Mouse (Mus musculus): Measurements from ENCODE around the gene Elavl1. TPM values are rescaled to one million over a fixed set of nuclear protein-coding genes. Genes with fewer than 3 reads are reported as not detected.
A peak's percentile ranks its signal among the peaks of the same experiment; 100 is the strongest.

Elavl1 gene
- total RNA-seq, 2 experiments from 2014 or later = 65.5 to 75.7 TPM

DNA sequence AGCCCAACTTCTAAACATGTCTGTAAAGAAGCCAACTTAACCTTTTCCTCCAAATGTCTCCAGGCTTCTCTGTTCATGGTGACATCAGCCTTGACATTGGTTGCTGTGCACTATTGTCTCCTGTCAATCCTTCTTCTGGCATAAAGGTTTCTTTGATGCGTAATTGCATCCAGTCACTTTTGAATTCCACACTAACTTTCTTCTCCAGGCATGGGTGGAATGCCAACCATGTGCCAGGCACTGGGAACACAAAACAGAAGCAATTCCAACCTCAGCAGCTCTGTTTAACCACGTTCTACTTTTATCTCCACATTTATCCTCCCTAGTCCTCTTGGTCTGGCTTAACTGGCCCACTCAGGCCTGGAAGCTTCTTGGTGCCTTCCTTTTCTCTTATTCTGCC, 4.2 kb downstream of the Elavl1 start:
- no peak for DNase-seq (ENCODE audit: low spot score in 2 of 2)

DNA sequence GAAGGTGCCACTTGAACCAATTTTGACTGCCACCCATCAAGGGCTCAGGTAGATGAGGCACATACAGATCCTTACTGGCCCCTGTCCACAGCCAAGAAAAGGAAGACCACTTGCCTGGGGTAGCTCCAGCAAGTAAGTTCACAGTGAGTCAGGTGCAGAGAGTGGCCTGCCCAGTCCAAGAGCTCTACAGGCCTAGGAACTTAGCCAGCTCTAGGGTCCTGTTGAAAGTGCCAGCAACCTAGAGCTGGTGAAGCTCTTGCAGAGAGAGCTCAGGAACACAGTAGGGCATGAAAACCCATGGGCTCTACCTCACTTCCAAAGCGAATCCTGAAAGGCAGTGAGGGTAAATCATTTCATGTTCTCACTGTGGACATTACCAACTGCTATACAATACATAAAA, 4.8 kb downstream of the Elavl1 start:
- no peak for DNase-seq (ENCODE audit: low spot score in 2 of 2)

DNA sequence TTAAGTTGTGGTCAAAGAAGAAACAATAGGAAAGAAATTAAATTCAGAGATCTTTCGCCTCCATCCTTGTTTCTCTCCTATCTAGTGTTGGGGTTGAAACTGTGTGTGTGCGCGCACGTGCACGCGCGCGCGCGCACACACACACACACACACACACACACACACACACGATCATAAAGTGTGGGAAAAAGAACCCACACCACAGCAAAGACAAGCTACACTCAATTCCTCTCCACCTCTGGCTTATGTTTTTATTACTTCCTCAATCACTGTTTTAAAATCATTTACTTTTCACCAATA, 5.7 kb downstream of the Elavl1 start:
- DNase-seq (ENCODE audit: low spot score in 2 of 2) = no peak

GRCm38 (mm10) chr8:4318796-4319572, 6.2 kb downstream of the Elavl1 start:
- no peak for DNase-seq (ENCODE audit: low spot score in 2 of 2)

DNA sequence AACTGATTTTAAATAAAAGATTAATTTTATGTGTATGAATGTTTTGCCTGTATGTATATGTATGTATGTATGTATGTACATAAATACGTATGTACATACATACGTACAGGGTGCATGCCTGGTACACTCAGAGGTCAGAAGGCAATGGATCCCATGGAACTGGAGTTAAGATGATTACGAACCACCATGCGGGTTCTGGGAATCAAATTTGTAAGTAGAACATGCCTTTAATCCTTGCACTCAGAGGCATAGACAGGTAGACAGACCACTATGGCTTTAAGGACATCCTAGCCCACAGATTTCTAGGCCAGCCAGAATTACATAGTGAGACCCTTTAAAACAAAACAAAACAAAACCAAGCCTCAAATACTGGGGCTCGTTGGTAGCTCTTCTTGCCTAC, 7.1 kb downstream of the Elavl1 start:
- no peak for DNase-seq (ENCODE audit: low spot score in 2 of 2)

GRCm38 (mm10) chr8:4314852-4315251, 10.4 kb downstream of the Elavl1 start:
- DNase-seq (ENCODE audit: low spot score in 2 of 2) = no peak

- DNase-seq (ENCODE audit: low spot score in 2 of 2) = no peak
Measured at GRCm38 (mm10) chr8:4313254-4314124, 11.7 kb downstream of the Elavl1 start.

GRCm38 (mm10) chr8:4312104-4312503, 13.1 kb downstream of the Elavl1 start:
- DNase-seq (ENCODE audit: low spot score in 2 of 2) = no peak

GRCm38 (mm10) chr8:4305838-4306237, 19.4 kb downstream of the Elavl1 start:
- DNase-seq (ENCODE audit: low spot score in 2 of 2) = no peak

DNA sequence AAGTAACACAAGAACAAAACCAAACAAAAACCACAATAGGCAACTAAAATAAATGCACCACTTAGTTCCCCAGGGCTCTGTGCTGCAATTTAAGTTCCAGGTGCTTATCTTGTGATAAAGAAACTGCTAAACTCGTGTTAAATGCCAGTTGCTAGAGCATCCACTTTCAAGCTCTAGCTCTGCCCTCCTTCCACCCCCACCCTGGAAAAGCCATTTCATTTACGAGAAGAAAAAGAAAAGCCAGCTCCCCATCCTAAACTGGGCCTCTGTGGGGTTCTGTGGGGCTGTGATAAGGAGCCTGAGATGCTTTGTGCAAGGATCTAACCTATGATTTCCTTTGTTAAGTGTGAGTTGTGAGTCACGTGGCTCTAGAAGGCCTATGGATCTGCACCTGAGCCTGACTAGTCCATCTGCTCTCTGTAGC, 21.1 kb downstream of the Elavl1 start:
- DNase-seq (ENCODE audit: low spot score in 2 of 2) = no peak

GRCm38 (mm10) chr8:4297822-4298221, 27.4 kb downstream of the Elavl1 start:
- DNase-seq (ENCODE audit: low spot score in 2 of 2) = no peak

- no peak for DNase-seq (ENCODE audit: low spot score in 2 of 2)
Measured at GRCm38 (mm10) chr8:4292738-4293137, 32.5 kb downstream of the Elavl1 start.

GRCm38 (mm10) chr8:4276111-4276465, 49.1 kb downstream of the Elavl1 start:
- DNase-seq (ENCODE audit: low spot score in 2 of 2) = no peak

GRCm38 (mm10) chr8:4275275-4276110, 49.7 kb downstream of the Elavl1 start, which contains the start of gene Timm44:
Gene Timm44 (minus strand): TSS chr8:4275913.
- DNase-seq (ENCODE audit: low spot score in 2 of 2) = peak; percentile 95

GRCm38 (mm10) chr8:4269609-4270008, 55.6 kb downstream of the Elavl1 start:
- DNase-seq (ENCODE audit: low spot score in 2 of 2) = no peak

DNA sequence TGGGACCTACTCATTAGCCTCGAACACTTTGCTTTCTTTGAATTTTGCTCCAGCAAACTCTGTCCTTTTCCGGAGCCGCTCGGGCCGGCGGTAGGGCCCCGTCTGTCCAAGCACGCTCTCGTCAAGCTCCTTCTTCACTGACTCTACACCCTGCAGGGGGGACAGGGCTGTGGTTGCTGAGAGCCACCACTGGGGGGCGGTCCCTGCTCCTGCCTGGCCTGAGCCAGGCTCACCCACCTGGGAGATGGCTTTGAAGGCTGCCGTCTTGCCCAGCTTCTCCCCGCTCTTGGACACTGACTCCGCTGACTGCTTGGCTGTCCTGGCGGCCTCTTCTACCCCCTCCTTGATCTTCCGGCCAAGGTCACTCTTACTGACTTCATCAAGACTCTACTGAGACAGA, 57.6 kb downstream of the Elavl1 start:
- peak in 1 of 2 experiments; percentile 45 for DNase-seq (ENCODE audit: low spot score in 2 of 2)

GRCm38 (mm10) chr8:4265160-4265914, 59.9 kb downstream of the Elavl1 start:
- DNase-seq (ENCODE audit: low spot score in 2 of 2) = peak in 1 of 2 experiments; percentile 7

DNA sequence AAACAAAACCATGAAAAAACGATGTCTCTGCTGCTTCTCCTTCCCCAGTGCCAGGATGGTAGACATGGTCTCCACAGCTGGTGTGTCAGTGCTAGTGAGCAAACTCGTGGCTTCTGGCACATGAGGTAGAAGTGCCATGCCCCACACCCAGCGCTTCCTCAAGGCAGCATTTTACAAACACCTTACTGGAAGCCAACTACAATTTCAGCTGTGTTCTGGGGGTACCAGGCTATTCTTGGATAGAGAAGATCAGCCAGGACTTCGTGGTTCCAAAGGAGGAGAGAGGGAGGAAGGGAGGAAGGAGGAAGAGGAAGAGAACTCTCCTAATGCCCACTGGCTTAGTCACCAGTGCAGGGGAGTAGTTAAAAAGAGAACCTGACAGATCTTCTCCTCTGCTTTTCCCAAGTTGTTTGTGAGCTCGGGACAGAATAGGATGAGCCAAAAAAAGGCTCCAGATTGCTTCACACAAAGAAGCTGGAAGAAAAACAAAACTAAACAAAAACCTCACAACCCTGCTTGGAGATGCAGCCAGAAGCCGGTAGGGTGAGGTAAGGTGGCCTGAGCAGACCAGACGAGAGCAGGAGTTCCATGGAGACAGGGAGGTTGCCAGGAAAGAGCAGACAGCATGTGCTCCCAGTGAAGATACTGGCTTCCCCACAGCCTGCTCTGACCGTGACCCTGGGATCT, 62.0 kb downstream of the Elavl1 start:
- peak in 1 of 2 experiments; percentile 9 for DNase-seq (ENCODE audit: low spot score in 2 of 2)

DNA sequence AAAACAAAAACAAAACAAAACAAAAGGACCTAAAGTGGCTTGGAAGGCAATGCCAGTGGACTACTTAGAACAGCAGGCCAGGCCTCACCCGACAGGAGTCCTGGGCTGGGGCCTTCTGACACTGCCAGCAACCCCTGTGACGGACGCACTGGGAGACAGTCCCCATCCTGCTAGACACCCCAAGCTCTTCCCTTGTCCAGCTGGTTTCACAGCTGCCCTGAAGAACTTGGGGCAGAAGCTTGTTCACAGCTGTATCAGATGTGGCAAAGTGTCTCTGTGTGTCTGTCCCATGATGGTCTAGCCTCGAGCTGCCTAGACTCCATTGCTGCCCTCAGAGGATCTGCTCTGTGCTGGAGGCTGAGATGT, 65.4 kb downstream of the Elavl1 start:
- DNase-seq (ENCODE audit: low spot score in 2 of 2) = no peak

DNA sequence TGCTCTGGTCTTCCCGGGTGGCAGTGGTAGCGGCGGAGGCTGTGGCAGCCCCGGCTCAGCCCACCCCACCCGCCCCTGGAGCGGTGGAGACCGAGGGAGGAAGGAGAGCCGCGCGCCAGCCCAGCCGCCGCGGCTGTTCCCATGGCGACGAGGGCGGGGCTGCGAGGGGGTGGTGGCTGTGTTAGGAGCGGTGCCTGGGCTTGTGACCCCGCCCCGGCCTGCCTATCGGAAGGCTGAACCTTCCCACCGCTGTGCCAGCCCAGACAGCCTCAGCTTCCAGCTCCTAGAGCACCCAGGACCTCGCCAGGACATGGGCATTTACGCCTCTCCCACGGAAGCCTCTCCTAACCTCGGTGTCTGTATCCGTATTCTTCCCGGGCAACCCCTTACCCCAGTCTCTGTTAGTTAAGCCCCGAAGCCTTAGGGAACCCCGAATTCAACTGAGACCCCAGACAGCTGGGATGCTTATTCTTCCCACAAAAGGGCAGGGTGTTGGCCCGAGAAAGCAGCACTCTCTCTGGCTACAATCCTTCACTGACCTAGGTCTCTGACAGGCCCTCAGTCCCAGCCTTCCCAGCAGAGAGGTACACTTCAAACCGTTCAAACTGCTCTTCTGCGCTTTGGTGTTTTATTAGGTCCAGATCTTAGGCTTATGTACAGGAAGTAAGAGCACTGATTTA, 65.9 kb downstream of the Elavl1 start, which contains the start of gene Ctxn1:
Gene Ctxn1 (minus strand): TSS at position 150 of the 680 bp plus-strand sequence.
- DNase-seq (ENCODE audit: low spot score in 2 of 2) = peak; percentile 92 to 96

All from layer of hippocampus, postnatal 10 days (tissue).